Mouse (Mus musculus) kidney, adult 2 months (tissue): ENCODE data around the gene Poll.

Experiments used
- CTCF ChIP-seq: fragments of 200-500 bp; conservative IDR thresholded peaks from 2 replicates; pipeline ENCODE4 v1.5.1; 2011; ENCODE audit warnings: low read depth, mild to moderate bottlenecking, control low read depth, low read length, moderate library complexity, mixed read lengths; ENCODE audit not compliant: insufficient read depth, insufficient read length
- POLR2A ChIP-seq: fragments of 200-500 bp; IDR thresholded peaks from one replicate; pipeline ENCODE4 v1.6.1; 2011; ENCODE audit warnings: low read depth, low read length, control low read depth

DNA sequence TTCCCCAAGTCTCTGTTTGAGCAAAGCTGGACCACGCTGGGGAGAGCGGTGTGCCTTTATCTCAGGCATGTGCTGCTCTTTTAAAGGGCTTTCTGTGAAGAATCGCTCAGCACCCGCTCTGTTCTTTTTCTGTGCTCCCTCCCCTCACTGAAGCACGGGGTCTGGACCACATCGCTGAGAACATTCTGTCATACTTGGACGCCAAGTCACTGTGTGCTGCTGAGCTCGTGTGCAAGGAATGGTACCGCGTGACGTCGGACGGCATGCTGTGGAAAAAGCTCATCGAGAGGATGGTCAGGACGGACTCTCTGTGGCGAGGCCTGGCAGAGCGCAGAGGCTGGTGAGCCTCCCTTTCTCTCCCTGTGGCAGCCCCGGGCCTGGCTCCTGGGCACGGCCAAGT lies 52.8 kb downstream of the Poll start:
- no peak for TF ChIP-seq CTCF
- TF ChIP-seq POLR2A: no peak
